Comparison of ENCODE assay signal across 21 mouse cellular contexts in genomic region chr2:115516824-115517223, GRCm38 (mm10).
A peak's percentile ranks its signal among the peaks of the same experiment; 100 is the strongest.
DNase-seq lines count a peak whose midpoint lies in the region; ATAC-seq lines count a peak whose summit lies in the region.
"Had no signal": no experiment of that assay in that cellular context is flagged by ENCODE, and none has a peak within 500 bp of the region (broad histone marks: within the 10 kb centered on the region; RNA-seq: fewer than 3 reads in every experiment).

No protein-coding gene starts in this region.

- peaks cover 39% of the 10 kb centered on the region for H3K4me1 ChIP-seq in hindbrain, embryonic 10.5 days (replicated peaks)
- 0 out of 2 replicates have a peak, but pooled peaks cover 6% of the 10 kb centered on the region for H3K4me1 ChIP-seq in hindbrain, embryonic 14.5 days (replicated peaks; ENCODE audit: control insufficient read depth, insufficient read depth, low read length)
- H3K4me1 ChIP-seq in lung, embryonic 16.5 days (replicated peaks; ENCODE audit: control insufficient read depth, insufficient read depth, low read length), result 0 out of 2 replicates have a peak, but pooled peaks cover 7% of the 10 kb centered on the region
- H3K4me1 ChIP-seq in embryonic facial prominence, embryonic 12.5 days, result peaks cover 19% of the 10 kb centered on the region; the same call in 1 of the 2 replicates
- peaks cover 11% of the 10 kb centered on the region for H3K4me1 ChIP-seq in stomach, embryonic 15.5 days
- H3K4me1 ChIP-seq: megakaryocyte, embryonic 14.5 days had no signal

- no peak for DNase-seq in hindbrain, embryonic 10.5 days (ENCODE audit: low spot score)
- DNase-seq in hindbrain, embryonic 14.5 days (ENCODE audit: low spot score), result no peak
- DNase-seq in lung, adult 18-20 months, result no peak
- DNase-seq in heart, postnatal 4 days, result no peak
- DNase-seq: B cell, adult 2 months; cerebellum, adult 9-10 months; gastrocnemius, adult 2 months; kidney, adult 2 months; midbrain, embryonic 14.5 days; right cerebral cortex, postnatal 14 days; spleen, adult 18-20 months had no signal

- no peaks in the 10 kb centered on the region for H3K36me3 ChIP-seq in hindbrain, embryonic 10.5 days
- H3K36me3 ChIP-seq in hindbrain, embryonic 14.5 days (replicated peaks; ENCODE audit: control insufficient read depth, insufficient read depth), result no peaks in the 10 kb centered on the region
- no peaks in the 10 kb centered on the region for H3K36me3 ChIP-seq in lung, embryonic 16.5 days (ENCODE audit: control insufficient read depth, insufficient read depth, low read length)
- no peaks in the 10 kb centered on the region for H3K36me3 ChIP-seq in embryonic facial prominence, embryonic 12.5 days
- H3K36me3 ChIP-seq in stomach, embryonic 15.5 days, result no peaks in the 10 kb centered on the region
- H3K36me3 ChIP-seq: heart, embryonic 13.5 days; limb, embryonic 15.5 days; liver, embryonic 15.5 days; neural tube, embryonic 13.5 days had no signal

- H3K4me3 ChIP-seq in hindbrain, embryonic 10.5 days, result no peak overlapping the region
- H3K4me3 ChIP-seq in hindbrain, embryonic 14.5 days (replicated peaks; ENCODE audit: low read length), result no peak overlapping the region
- H3K4me3 ChIP-seq in lung, embryonic 16.5 days (ENCODE audit: low read length), result no peak overlapping the region
- no peak overlapping the region for H3K4me3 ChIP-seq in embryonic facial prominence, embryonic 12.5 days
- H3K4me3 ChIP-seq in stomach, embryonic 15.5 days (replicated peaks), result no peak overlapping the region
- H3K4me3 ChIP-seq: gastrocnemius, adult 2 months; heart, embryonic 13.5 days; limb, embryonic 15.5 days; liver, embryonic 15.5 days; megakaryocyte, embryonic 14.5 days; neural tube, embryonic 13.5 days had no signal

- H3K27me3 ChIP-seq in hindbrain, embryonic 10.5 days (ENCODE audit: insufficient read depth, poor library complexity, severe bottlenecking), result no peaks in the 10 kb centered on the region
- H3K27me3 ChIP-seq in hindbrain, embryonic 14.5 days (ENCODE audit: control insufficient read depth, insufficient read depth, low read length), result no peaks in the 10 kb centered on the region
- H3K27me3 ChIP-seq in lung, embryonic 16.5 days (ENCODE audit: control insufficient read depth, insufficient read depth, low read depth, low read length), result no peaks in the 10 kb centered on the region
- no peaks in the 10 kb centered on the region for H3K27me3 ChIP-seq in embryonic facial prominence, embryonic 12.5 days
- no peaks in the 10 kb centered on the region for H3K27me3 ChIP-seq in stomach, embryonic 15.5 days (replicated peaks)
- H3K27me3 ChIP-seq: heart, embryonic 13.5 days; liver, embryonic 15.5 days; megakaryocyte, embryonic 14.5 days had no signal

- H3K27ac ChIP-seq in hindbrain, embryonic 10.5 days, result peak overlapping the region; percentile 66; the same call in 1 of the 2 replicates
- H3K27ac ChIP-seq in hindbrain, embryonic 14.5 days, result no peak overlapping the region
- no peak overlapping the region for H3K27ac ChIP-seq in lung, embryonic 16.5 days (ENCODE audit: low read length)
- H3K27ac ChIP-seq in embryonic facial prominence, embryonic 12.5 days, result 0 out of 2 replicates have a peak overlapping the region, but pooled peaks have one; percentile 17
- H3K27ac ChIP-seq in stomach, embryonic 15.5 days, result peak overlapping the region; percentile 21; the same call in 1 of the 2 replicates
- H3K27ac ChIP-seq: gastrocnemius, adult 2 months; heart, embryonic 13.5 days; limb, embryonic 15.5 days; liver, embryonic 15.5 days; neural tube, embryonic 13.5 days had no signal

- H3K4me2 ChIP-seq in hindbrain, embryonic 14.5 days (replicated peaks), result no peak overlapping the region
- no peak overlapping the region for H3K4me2 ChIP-seq in lung, embryonic 16.5 days (ENCODE audit: low read depth, low read length)
- H3K4me2 ChIP-seq in embryonic facial prominence, embryonic 12.5 days (replicated peaks), result no peak overlapping the region
- H3K4me2 ChIP-seq in stomach, embryonic 15.5 days, result no peak overlapping the region
- H3K4me2 ChIP-seq: heart, embryonic 13.5 days; limb, embryonic 15.5 days; liver, embryonic 15.5 days; neural tube, embryonic 13.5 days had no signal

- 64% methylated on average over 2 of the region's 2 CpGs for WGBS in hindbrain, embryonic 10.5 days
- WGBS in hindbrain, embryonic 14.5 days, result 56% methylated on average over 2 of the region's 2 CpGs
- 32% methylated on average over 2 of the region's 2 CpGs for WGBS in lung, embryonic 16.5 days
- 13% methylated on average over 2 of the region's 2 CpGs for WGBS in embryonic facial prominence, embryonic 12.5 days
- 41% methylated on average over 2 of the region's 2 CpGs for WGBS in stomach, embryonic 15.5 days

- no peak for ATAC-seq in hindbrain, embryonic 14.5 days (ENCODE audit: low FRiP score)
- peak; percentile 51; the same call in 1 of the 2 replicates for ATAC-seq in lung, embryonic 16.5 days (ENCODE audit: low read depth)
- 0 out of 2 replicates have a peak, but pooled peaks have one; percentile 28 for ATAC-seq in embryonic facial prominence, embryonic 12.5 days (ENCODE audit: insufficient number of reproducible peaks, insufficient read depth, low FRiP score, low TSS enrichment)
- peak; percentile 71; the same call in 1 of the 2 replicates for ATAC-seq in stomach, embryonic 15.5 days (ENCODE audit: insufficient read depth, low FRiP score, low read depth)
- no peak for ATAC-seq in erythroblast, adult 5-6 weeks (replicated peaks; ENCODE audit: low FRiP score, poor library complexity, severe bottlenecking)
- ATAC-seq: hindbrain, embryonic 16.5 days had no signal

- no peak overlapping the region for H3K9ac ChIP-seq in hindbrain, embryonic 14.5 days
- H3K9ac ChIP-seq in lung, embryonic 16.5 days (ENCODE audit: low read length), result no peak overlapping the region
- no peak overlapping the region for H3K9ac ChIP-seq in embryonic facial prominence, embryonic 12.5 days
- H3K9ac ChIP-seq in stomach, embryonic 15.5 days, result no peak overlapping the region
- H3K9ac ChIP-seq: heart, embryonic 13.5 days; limb, embryonic 15.5 days; liver, embryonic 15.5 days; neural tube, embryonic 13.5 days had no signal

- H3K9me3 ChIP-seq in hindbrain, embryonic 10.5 days, result no peaks in the 10 kb centered on the region
- H3K9me3 ChIP-seq in hindbrain, embryonic 14.5 days (ENCODE audit: control insufficient read depth, low read length), result no peaks in the 10 kb centered on the region
- H3K9me3 ChIP-seq in lung, embryonic 16.5 days (ENCODE audit: control insufficient read depth, low read length), result no peaks in the 10 kb centered on the region
- H3K9me3 ChIP-seq in embryonic facial prominence, embryonic 12.5 days, result no peaks in the 10 kb centered on the region
- H3K9me3 ChIP-seq in stomach, embryonic 15.5 days, result no peaks in the 10 kb centered on the region
- H3K9me3 ChIP-seq: heart, embryonic 13.5 days; limb, embryonic 15.5 days; liver, embryonic 15.5 days; megakaryocyte, embryonic 14.5 days; neural tube, embryonic 13.5 days had no signal

Comparison
In these comparisons a context has a peak if more than half of its experiments do, and no peak if none do; other contexts are left out.
1. H3K27ac ChIP-seq: peak in hindbrain, embryonic 10.5 days (single experiment), embryonic facial prominence, embryonic 12.5 days (single experiment) and stomach, embryonic 15.5 days (single experiment); none in hindbrain, embryonic 14.5 days (single experiment) and lung, embryonic 16.5 days (single experiment).
2. ATAC-seq: peak in lung, embryonic 16.5 days (single experiment), embryonic facial prominence, embryonic 12.5 days (single experiment) and stomach, embryonic 15.5 days (single experiment); none in hindbrain, embryonic 14.5 days (single experiment) and erythroblast, adult 5-6 weeks (single experiment).